Mouse (Mus musculus) embryonic fibroblast, embryonic 13.5 days (primary cell): ENCODE results near the gene AW822073.
"Not testable (repeated sequence)": the region's sequence is repeated elsewhere in the genome, so short reads cannot be mapped to it uniquely, and the experiment has no call there.

Experiments used
- CTCF ChIP-seq: IDR thresholded peaks from 2 replicates; pipeline ENCODE4 v1.5.1; 2011; ENCODE audit warnings: mild to moderate bottlenecking, control low read depth, low read length, moderate library complexity, borderline replicate concordance; ENCODE audit not compliant: insufficient read depth
- POLR2A ChIP-seq: IDR thresholded peaks from 2 replicates; pipeline ENCODE4 v1.6.1; 2011; ENCODE audit warnings: low read depth, mild to moderate bottlenecking, control low read depth, low read length, moderate library complexity

DNA sequence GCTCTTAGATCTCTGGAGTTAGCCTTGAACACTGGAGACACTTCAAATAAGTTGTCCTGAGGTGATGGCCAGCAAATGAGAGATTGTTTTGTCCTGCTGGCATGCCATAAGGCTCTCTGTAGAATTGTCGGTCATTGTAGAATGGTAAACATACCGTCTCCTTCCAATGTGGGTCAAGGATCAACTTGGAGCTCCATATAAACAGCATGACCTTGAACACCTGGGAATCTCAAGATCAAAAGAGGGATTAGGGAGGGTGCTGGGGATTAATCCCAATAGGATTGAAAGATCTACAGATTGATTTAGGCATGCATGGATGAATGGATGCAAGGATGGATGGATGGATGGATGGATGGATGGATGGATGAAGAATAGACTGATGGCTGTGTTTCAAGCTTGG lies 3.2 kb downstream of the AW822073 start:
- TF ChIP-seq POLR2A, CTCF: not testable (repeated sequence)
